Mouse (Mus musculus) CD8-positive naive resting alpha-beta T cell, adult 2 months (primary cell): ENCODE results near the gene Olfr1248.
"Not testable (repeated sequence)": the region's sequence is repeated elsewhere in the genome, so short reads cannot be mapped to it uniquely, and the experiment has no call there.

Experiments used
- DNase-seq, 2 experiments: peaks; one replicate each; pipeline ENCODE4 v3.0.0; 2022; ENCODE audit warnings: low read depth in 2 of 2, low spot score in 2 of 2

Gene Olfr1248

DNA sequence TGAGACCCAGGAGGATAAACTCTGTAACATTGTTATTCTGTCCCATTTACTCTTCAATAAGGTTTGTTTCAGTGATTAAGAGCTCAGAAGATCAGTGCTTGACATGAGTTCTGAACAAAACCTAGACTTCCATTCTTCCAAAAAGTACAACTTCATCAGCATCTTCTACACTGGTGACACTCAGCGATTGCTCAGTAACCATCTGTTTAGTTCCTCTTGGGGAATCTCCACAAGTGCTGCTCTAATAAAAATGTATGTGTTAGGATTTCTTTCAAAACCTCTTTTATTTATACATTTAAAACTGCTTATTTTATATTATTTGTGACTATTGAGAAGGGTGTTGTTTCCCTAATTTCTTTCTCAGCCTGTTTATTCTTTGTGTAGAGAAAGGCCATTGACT is at the start of gene Olfr1248:
Gene Olfr1248, minus strand, starts transcription at position 101 of the 400 bp plus-strand sequence.
- DNase-seq, result not testable (repeated sequence)

DNA sequence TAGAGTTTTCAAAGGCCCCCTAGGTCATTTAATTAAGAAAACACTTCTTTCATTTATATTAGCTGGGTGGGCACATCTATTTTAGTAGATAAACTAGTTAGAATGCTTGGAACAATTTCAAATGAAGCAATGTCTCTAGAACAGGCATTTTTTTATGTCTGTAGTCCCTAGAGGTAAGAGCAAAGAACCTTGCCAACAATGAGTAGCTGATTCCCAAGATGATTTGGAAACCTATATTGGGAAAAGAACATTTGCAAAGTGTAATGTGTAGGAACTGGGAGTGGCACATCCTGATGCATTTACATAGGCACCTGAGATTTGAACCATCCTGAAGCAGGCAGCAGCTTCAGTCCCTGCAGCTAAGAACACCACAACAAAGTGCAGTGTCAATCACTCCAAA is 43.3 kb upstream of the Olfr1248 start, which contains the start of gene Olfr1250:
Gene Olfr1250, minus strand, starts transcription at position 101 of the 400 bp plus-strand sequence.
- no peak for DNase-seq

GRCm38 (mm10) chr2:89634883-89635282 is 16.8 kb upstream of the Olfr1248 start, which contains the start of gene Olfr1249:
Gene Olfr1249, minus strand, starts transcription at chr2:89634983.
- DNase-seq, result no peak

DNA sequence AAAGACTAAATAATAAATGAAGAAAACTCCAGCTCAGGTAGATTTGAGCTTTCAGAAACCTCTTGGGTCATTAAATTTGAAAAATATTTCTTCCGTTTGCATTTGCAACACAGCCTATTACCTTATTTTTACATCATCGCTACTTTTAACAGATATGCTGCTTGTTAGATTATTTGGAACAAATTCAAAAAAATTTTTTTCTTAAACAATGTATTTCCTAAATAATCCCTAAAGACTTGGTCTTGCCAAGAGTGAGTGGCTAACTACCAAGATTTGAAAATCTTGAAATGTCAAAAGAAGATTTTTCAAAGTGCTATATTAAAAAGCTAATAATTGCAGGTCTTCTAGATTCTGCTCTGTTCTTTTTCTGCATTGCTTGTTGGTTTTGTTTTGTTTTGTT is 4.0 kb downstream of the Olfr1248 start, which contains the start of gene Olfr1247:
Gene Olfr1247, minus strand, starts transcription at position 101 of the 400 bp plus-strand sequence.
- DNase-seq, result no peak

DNA sequence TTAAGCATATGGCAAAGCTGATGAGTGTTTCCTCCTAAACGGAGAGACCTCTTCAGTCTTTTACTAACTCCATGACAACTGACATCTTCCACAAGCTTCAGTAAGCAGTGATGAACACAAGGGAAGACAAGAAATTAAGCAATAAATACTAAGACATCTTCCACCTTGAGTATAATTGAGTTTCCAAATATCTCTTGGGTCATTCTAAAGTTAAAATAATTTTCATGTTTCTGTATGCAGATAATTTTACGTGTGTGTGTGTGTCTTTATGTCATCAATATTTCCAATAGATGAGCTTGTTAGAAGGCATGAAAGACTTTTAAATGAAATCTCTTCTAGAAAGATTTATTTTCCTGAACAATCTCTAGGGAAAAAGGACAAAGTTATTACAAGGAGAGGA is 25.0 kb downstream of the Olfr1248 start, which contains the start of gene Olfr1246:
Gene Olfr1246, minus strand, starts transcription at position 101 of the 400 bp plus-strand sequence.
- no peak for DNase-seq

GRCm38 (mm10) chr2:89578347-89578746 is 39.7 kb downstream of the Olfr1248 start, which contains the start of gene Olfr1245:
Gene Olfr1245, minus strand, starts transcription at chr2:89578447.
- no peak for DNase-seq
